Mouse (Mus musculus) limb, embryonic 15.5 days (tissue): ENCODE measurements around the gene Utp14b. TPM values are rescaled to one million over a fixed set of nuclear protein-coding genes. Genes with fewer than 3 reads are reported as not detected.

Experiments used
- polyA plus RNA-seq: library from polyadenylated mRNA; unstranded; fragments of >200 nt; fragmentation: Nextera tagmentation; extraction: Ambion mirVana; gene quantifications from 2 replicates; pipeline ENCODE4 v1.2.1, GENCODE M21; 2015

Gene Utp14b
- polyA plus RNA-seq, 1 experiment from 2014 or later: 2.7 TPM

Other genes starting within 250 kb of the Utp14b start
- 125 and 127 TPM in 2 replicates for gene Farsb, start 169.1 kb upstream of the Utp14b start, polyA plus RNA-seq
- gene Mogat1, start 147.0 kb upstream of the Utp14b start, polyA plus RNA-seq: 0.15 and 0.19 TPM in 2 replicates
- 0.06 and 0.07 TPM in 2 replicates for gene BC035947, start 145.9 kb upstream of the Utp14b start, polyA plus RNA-seq
- gene Acsl3, start 213 bp upstream of the Utp14b start, polyA plus RNA-seq: 55.5 and 62.2 TPM in 2 replicates
- 28.8 and 29.6 TPM in 2 replicates for gene Kcne4, start 158.7 kb downstream of the Utp14b start, polyA plus RNA-seq